Mouse (Mus musculus) pancreas, adult 10 weeks (tissue): ENCODE measurements around the gene Vmn1r166. TPM values are rescaled to one million over a fixed set of nuclear protein-coding genes. Genes with fewer than 3 reads are reported as not detected.

Experiments
- polyA plus RNA-seq: library from polyadenylated mRNA; stranded (reverse); fragments of 350-450 nt; fragmentation: Illumina TruSeq; extraction: RNeasy Lipid Tissue Mini Kit (QIAGEN cat#74804); gene quantifications from one replicate; pipeline ENCODE4 v1.2.3, GENCODE M21; 2015; ENCODE audit warnings: low read depth, low replicate concordance; ENCODE audit not compliant: insufficient read depth

Gene Vmn1r166
- not detected for polyA plus RNA-seq

DNA sequence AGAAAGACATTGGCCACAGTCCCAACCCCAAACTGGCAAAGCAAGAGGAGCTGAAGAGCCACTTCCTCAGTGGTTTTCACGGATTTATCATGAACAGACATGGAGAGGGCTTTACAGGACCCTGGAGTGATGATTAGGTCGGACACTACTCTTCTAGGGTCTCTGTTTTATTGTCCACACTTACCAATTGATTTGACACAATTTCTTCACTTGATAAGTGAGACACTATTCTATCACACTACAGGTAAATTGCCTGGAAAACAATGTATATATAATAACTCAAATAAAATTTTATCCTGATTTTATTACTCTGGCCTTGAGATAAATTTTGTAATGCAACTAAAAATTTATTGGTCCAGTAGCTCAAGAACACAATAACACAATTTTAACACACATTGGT lies at the start of gene Vmn1r166:
TSS of gene Vmn1r166 (minus strand) at position 101 of the 400 bp plus-strand sequence.

DNA sequence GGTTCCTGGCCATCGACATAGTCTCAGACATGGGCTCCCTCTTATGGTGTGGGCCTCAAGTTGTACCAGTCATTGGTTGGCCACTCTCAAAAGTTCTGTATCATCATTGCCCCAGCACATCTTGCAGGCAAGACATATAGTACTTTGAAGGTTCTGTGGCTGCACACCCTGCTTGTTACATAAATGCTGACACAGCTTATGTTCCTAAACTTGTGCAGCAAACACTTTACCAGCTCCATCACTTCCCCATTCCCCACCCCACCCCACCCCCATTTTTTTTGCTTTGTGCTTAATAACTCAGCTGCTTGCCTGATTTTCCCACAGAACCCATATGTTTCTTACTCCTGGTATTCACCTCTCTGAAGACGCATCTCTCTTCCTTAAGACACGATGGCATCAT lies 49.4 kb upstream of the Vmn1r166 start, which contains the start of gene Nlrp4e:
TSS of gene Nlrp4e (plus strand) at position 301 of the 400 bp plus-strand sequence.

DNA sequence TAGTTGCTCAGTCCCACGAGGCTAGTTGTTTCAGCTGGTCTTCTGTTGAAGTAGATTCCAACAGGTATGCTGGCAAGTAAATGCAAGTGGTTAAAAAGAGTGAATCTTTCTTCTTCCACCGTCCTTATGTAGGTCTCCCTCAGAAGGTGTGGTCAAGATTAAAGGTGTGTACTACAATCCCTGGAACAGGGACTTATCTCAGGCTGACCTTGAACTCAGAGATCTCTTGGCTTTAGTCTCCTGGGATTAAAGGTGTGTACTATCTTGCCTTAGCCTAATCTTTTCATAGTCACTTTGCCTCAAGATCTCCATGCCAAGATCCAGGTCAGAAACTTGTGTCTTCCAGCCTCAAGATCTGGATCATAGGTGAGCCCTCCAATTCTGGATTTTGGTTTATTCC lies 27.3 kb upstream of the Vmn1r166 start, which contains the start of gene Gm6902:
TSS of gene Gm6902 (minus strand) at position 101 of the 400 bp plus-strand sequence.

DNA sequence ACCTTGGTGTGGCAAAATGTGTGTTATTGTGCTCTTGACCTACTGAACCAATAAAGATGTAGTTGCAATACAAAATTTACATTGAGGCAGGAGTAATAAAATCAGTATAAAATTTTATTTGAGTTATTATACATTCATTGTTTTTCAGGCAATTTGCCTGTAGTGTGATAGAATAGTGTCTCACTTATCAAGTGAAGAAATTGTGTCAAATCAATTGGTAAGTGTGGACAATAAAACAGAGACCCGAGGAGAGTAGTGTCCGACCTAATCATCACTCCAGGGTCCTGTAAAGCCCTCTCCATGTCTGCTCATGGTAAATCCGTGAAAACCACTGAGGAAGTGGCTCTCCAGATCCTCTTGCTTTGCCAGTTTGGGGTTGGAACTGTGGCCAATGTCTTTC lies 34.5 kb downstream of the Vmn1r166 start, which contains the start of gene Vmn1r165:
TSS of gene Vmn1r165 (plus strand) at position 301 of the 400 bp plus-strand sequence.

Other genes starting within 250 kb of the Vmn1r166 start
- gene Gm4216, start 231.8 kb downstream of the Vmn1r166 start, polyA plus RNA-seq: not detected
- gene Vmn1r163, start 196.1 kb downstream of the Vmn1r166 start, polyA plus RNA-seq: not detected
- not detected for gene Gm8720, start 184.2 kb downstream of the Vmn1r166 start, polyA plus RNA-seq
- gene Gm10662, start 107.2 kb downstream of the Vmn1r166 start, polyA plus RNA-seq: not detected
- not detected for gene Vmn1r165, start 34.4 kb downstream of the Vmn1r166 start, polyA plus RNA-seq
- gene Gm6902, start 27.2 kb upstream of the Vmn1r166 start, polyA plus RNA-seq: not detected
- gene Nlrp4e, start 49.5 kb upstream of the Vmn1r166 start, polyA plus RNA-seq: not detected
- not detected for gene Nlrp5, start 134.2 kb upstream of the Vmn1r166 start, polyA plus RNA-seq